Mouse (Mus musculus): Measurements from ENCODE around the gene Numb. TPM values are rescaled to one million over a fixed set of nuclear protein-coding genes. Genes with fewer than 3 reads are reported as not detected.

Gene Numb
- total and polyA plus RNA-seq, 3 experiments = 34.4 to 65.8 (median 58.1) TPM

GRCm38 (mm10) chr12:83841409-83842190 lies 80.1 kb downstream of the Numb start:
- no peak overlapping the region for H3K4me3 ChIP-seq (ENCODE audit: low read depth, low read length)
- peaks cover 39% of the 10 kb centered on the region for H3K36me3 ChIP-seq (replicated peaks)
- no peak for ATAC-seq (ENCODE audit: extremely low read depth, insufficient number of reproducible peaks, low FRiP score, poor library complexity, severe bottlenecking)
- peaks cover 9% of the 10 kb centered on the region; the same call in 1 of the 2 replicates for H3K4me1 ChIP-seq (ENCODE audit: insufficient read depth, low read depth, low read length)
- H3K9me3 ChIP-seq (replicated peaks) = no peaks in the 10 kb centered on the region
- no peak for DNase-seq (ENCODE audit: low spot score)
- TF ChIP-seq TAL1 (conservative IDR thresholded peaks at IDR 0.05; ENCODE audit: low read depth, low read length) = no peak
- TF ChIP-seq CTCF (IDR thresholded peaks at IDR 0.05; ENCODE audit: low read depth, low read length) = no peak
- no peak for TF ChIP-seq GATA1 (IDR thresholded peaks at IDR 0.05; ENCODE audit: borderline replicate concordance, low read length)
- TF ChIP-seq POLR2AphosphoS5 (IDR thresholded peaks at IDR 0.05; ENCODE audit: insufficient replicate concordance, low read depth, low read length) = no peak
- no peak for TF ChIP-seq GATA2 (IDR thresholded peaks at IDR 0.05; ENCODE audit: borderline replicate concordance, low read depth, low read length)
- no peaks in the 10 kb centered on the region for H3K27me3 ChIP-seq (ENCODE audit: insufficient read depth, low read length)

GRCm38 (mm10) chr12:83833979-83834378 lies 87.8 kb downstream of the Numb start:
- H3K4me3 ChIP-seq (ENCODE audit: low read depth, low read length) = no peak overlapping the region
- TF ChIP-seq TAL1 (conservative IDR thresholded peaks at IDR 0.05; ENCODE audit: low read depth, low read length) (no peak), CTCF (IDR thresholded peaks at IDR 0.05; ENCODE audit: low read depth, low read length) (no peak), GATA2 (IDR thresholded peaks at IDR 0.05; ENCODE audit: borderline replicate concordance, low read depth, low read length) (no peak), GATA1 (IDR thresholded peaks at IDR 0.05; ENCODE audit: borderline replicate concordance, low read length) (no peak), POLR2AphosphoS5 (IDR thresholded peaks at IDR 0.05; ENCODE audit: insufficient replicate concordance, low read depth, low read length) (no peak)
- H3K36me3 ChIP-seq (replicated peaks) = peaks cover 40% of the 10 kb centered on the region
- ATAC-seq (ENCODE audit: extremely low read depth, insufficient number of reproducible peaks, low FRiP score, poor library complexity, severe bottlenecking) (no peak), DNase-seq (ENCODE audit: low spot score) (no peak)
- H3K27me3 ChIP-seq (ENCODE audit: insufficient read depth, low read length) = no peaks in the 10 kb centered on the region
- H3K4me1 ChIP-seq (ENCODE audit: insufficient read depth, low read depth, low read length) = peaks cover 5% of the 10 kb centered on the region; the same call in 1 of the 2 replicates
- H3K9me3 ChIP-seq (replicated peaks) = no peaks in the 10 kb centered on the region

- Histone ChIP-seq H3K36me3 (replicated peaks) (peaks cover 37% of the 10 kb centered on the region), H3K4me3 (ENCODE audit: low read depth, low read length) (no peak overlapping the region), H3K27me3 (ENCODE audit: insufficient read depth, low read length) (no peaks in the 10 kb centered on the region), H3K4me1 (ENCODE audit: insufficient read depth, low read depth, low read length) (peaks cover 3% of the 10 kb centered on the region; the same call in 1 of the 2 replicates), H3K9me3 (replicated peaks) (no peaks in the 10 kb centered on the region)
- no peak for DNase-seq (ENCODE audit: low spot score)
- ATAC-seq (ENCODE audit: extremely low read depth, insufficient number of reproducible peaks, low FRiP score, poor library complexity, severe bottlenecking) = no peak
- TF ChIP-seq GATA1 (IDR thresholded peaks at IDR 0.05; ENCODE audit: borderline replicate concordance, low read length) = no peak
These were observed 91.3 kb downstream of the Numb start for GRCm38 (mm10) chr12:83830424-83830823.

GRCm38 (mm10) chr12:83816616-83817015 lies 105.1 kb downstream of the Numb start:
- no peak overlapping the region for H3K4me3 ChIP-seq (ENCODE audit: low read depth, low read length)
- no peaks in the 10 kb centered on the region for H3K9me3 ChIP-seq (replicated peaks)
- no peaks in the 10 kb centered on the region for H3K27me3 ChIP-seq (ENCODE audit: insufficient read depth, low read length)
- no peak for TF ChIP-seq GATA1 (IDR thresholded peaks at IDR 0.05; ENCODE audit: borderline replicate concordance, low read length)
- no peak for TF ChIP-seq GATA2 (IDR thresholded peaks at IDR 0.05; ENCODE audit: borderline replicate concordance, low read depth, low read length)
- no peak for TF ChIP-seq TAL1 (conservative IDR thresholded peaks at IDR 0.05; ENCODE audit: low read depth, low read length)
- TF ChIP-seq CTCF (IDR thresholded peaks at IDR 0.05; ENCODE audit: low read depth, low read length) = no peak
- TF ChIP-seq POLR2AphosphoS5 (IDR thresholded peaks at IDR 0.05; ENCODE audit: insufficient replicate concordance, low read depth, low read length) = no peak
- ATAC-seq (ENCODE audit: extremely low read depth, insufficient number of reproducible peaks, low FRiP score, poor library complexity, severe bottlenecking) (no peak), DNase-seq (ENCODE audit: low spot score) (no peak)
- H3K36me3 ChIP-seq (replicated peaks) = peaks cover 32% of the 10 kb centered on the region
- peaks cover 9% of the 10 kb centered on the region for H3K4me1 ChIP-seq (ENCODE audit: insufficient read depth, low read depth, low read length)

GRCm38 (mm10) chr12:83811901-83812300 lies 109.8 kb downstream of the Numb start:
- Histone ChIP-seq H3K36me3 (replicated peaks) (peaks cover 36% of the 10 kb centered on the region), H3K27me3 (ENCODE audit: insufficient read depth, low read length) (no peaks in the 10 kb centered on the region), H3K4me1 (ENCODE audit: insufficient read depth, low read depth, low read length) (peaks cover 19% of the 10 kb centered on the region), H3K9me3 (replicated peaks) (no peaks in the 10 kb centered on the region), H3K4me3 (ENCODE audit: low read depth, low read length) (no peak overlapping the region)
- DNase-seq (ENCODE audit: low spot score) (no peak), ATAC-seq (ENCODE audit: extremely low read depth, insufficient number of reproducible peaks, low FRiP score, poor library complexity, severe bottlenecking) (no peak)
- TF ChIP-seq GATA2 (IDR thresholded peaks at IDR 0.05; ENCODE audit: borderline replicate concordance, low read depth, low read length) (no peak), POLR2AphosphoS5 (IDR thresholded peaks at IDR 0.05; ENCODE audit: insufficient replicate concordance, low read depth, low read length) (no peak), TAL1 (conservative IDR thresholded peaks at IDR 0.05; ENCODE audit: low read depth, low read length) (no peak), CTCF (IDR thresholded peaks at IDR 0.05; ENCODE audit: low read depth, low read length) (no peak), GATA1 (IDR thresholded peaks at IDR 0.05; ENCODE audit: borderline replicate concordance, low read length) (no peak)

- H3K9me3 ChIP-seq (replicated peaks) = peaks cover 4% of the 10 kb centered on the region
- TF ChIP-seq GATA2 (IDR thresholded peaks at IDR 0.05; ENCODE audit: borderline replicate concordance, low read depth, low read length) (no peak), POLR2AphosphoS5 (IDR thresholded peaks at IDR 0.05; ENCODE audit: insufficient replicate concordance, low read depth, low read length) (no peak), TAL1 (conservative IDR thresholded peaks at IDR 0.05; ENCODE audit: low read depth, low read length) (no peak), GATA1 (IDR thresholded peaks at IDR 0.05; ENCODE audit: borderline replicate concordance, low read length) (no peak), CTCF (IDR thresholded peaks at IDR 0.05; ENCODE audit: low read depth, low read length) (no peak)
- ATAC-seq (ENCODE audit: extremely low read depth, insufficient number of reproducible peaks, low FRiP score, poor library complexity, severe bottlenecking) (no peak), DNase-seq (ENCODE audit: low spot score) (no peak)
- H3K36me3 ChIP-seq (replicated peaks) = peaks cover 86% of the 10 kb centered on the region
- no peak overlapping the region for H3K4me3 ChIP-seq (ENCODE audit: low read depth, low read length)
- no peaks in the 10 kb centered on the region for H3K27me3 ChIP-seq (ENCODE audit: insufficient read depth, low read length)
- no peaks in the 10 kb centered on the region for H3K4me1 ChIP-seq (ENCODE audit: insufficient read depth, low read depth, low read length)
These were observed 118.1 kb downstream of the Numb start for GRCm38 (mm10) chr12:83803641-83804040.
